Mouse (Mus musculus) liver, embryonic 14 days (tissue): ENCODE results near the gene Tmem25. TPM values are rescaled to one million over a fixed set of nuclear protein-coding genes. Genes with fewer than 3 reads are reported as not detected.

Source experiments
- polyA plus RNA-seq: library from polyadenylated mRNA; depleted of rRNA; stranded (reverse); fragments of >200 nt; gene quantifications from 2 replicates; pipeline ENCODE4 v1.2.3, GENCODE M21; 2012; rRNA removed

The Tmem25 gene
- 3.3 and 4.6 TPM in 2 replicates for polyA plus RNA-seq

DNA sequence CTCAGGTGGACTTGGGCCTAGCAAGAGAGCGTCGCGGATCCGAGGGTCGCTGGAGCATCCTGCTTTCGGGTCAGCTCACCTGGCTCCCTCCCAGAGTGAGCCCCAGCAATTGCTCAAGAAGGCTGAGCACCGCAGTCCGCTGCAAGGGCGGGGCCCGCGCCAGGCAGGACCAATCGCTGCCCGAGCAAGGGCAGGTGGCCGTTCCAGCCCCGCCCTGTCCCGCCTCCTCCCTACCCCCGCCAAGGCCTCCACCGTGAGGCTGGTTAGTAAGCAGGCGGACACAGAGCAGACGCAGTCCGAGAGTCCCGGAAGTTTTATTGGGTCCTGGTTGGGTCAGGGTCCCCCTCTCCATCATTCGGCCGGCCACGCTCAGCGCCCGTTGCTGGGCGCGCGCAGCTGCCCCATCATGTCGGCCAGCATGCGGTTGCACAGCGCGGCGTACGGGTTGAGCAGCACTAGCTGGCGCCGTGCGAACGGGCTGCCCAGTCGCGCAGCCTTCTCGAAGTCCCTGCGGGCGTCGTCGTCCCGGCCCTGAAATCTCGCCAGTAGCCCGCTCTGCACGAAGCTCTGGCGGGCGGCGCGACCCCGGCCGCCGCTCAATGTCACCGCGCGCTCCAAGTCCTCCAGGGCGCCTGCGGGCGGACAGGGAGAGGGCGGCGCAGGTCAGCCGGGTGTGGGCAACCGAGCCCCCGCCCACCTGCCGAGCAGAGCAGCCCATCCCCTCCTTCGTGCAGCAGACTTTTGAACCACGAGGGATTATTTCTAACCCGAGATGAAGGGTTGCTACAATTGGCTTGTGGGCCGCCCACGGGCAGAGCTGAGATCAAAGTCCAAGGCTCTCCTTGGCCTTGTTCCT, at the start of gene Tmem25:
Gene Tmem25, minus strand, starts transcription at position 206 of the 856 bp plus-strand sequence.

DNA sequence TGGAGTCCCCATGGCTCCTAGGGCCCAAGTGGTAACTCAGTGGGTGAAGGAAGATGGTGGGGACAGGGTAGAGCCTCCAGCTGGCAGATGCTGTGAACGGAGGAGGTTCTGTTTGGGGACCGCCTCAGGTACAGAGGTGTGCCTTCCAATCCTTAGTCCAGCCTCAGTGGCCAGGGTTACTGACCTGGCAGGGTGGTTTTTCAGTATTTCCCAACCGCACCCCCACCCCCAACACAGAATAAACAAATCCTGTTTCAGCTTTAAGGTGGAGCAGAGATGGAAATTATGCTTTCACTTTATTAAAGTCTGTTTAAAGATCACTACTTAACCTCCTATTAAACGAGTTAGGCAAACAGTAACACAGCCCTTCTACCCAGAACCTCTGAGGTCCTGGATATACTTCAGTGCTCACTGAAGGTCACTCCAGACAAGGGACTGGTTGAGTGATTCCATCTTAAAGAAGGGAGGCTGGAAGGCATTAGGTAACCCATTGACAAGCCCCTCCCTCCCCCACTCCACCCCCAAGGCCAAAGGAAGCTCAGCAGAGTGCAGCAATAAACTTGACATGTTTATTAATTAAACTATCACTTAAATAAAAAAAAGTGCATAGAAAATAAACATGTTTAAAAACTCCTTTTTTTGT, 3.8 kb upstream of the Tmem25 start, which contains the start of gene Ttc36:
Gene Ttc36, minus strand, starts transcription at position 265 of the 643 bp plus-strand sequence.

GRCm38 (mm10) chr9:44767101-44768028, 31.7 kb downstream of the Tmem25 start, which contains the start of the genes Arcn1 and Ift46:
Gene Arcn1, minus strand, starts transcription at chr9:44767845.
Gene Ift46, plus strand, starts transcription at chr9:44767908.

Other genes with a start within 250 kb of the Tmem25 start
- 0.06 and 0.09 TPM in 2 replicates for gene Cxcr5, start 237.4 kb downstream of the Tmem25 start, polyA plus RNA-seq
- 10.0 and 12.4 TPM in 2 replicates for gene Ddx6, start 194.4 kb downstream of the Tmem25 start, polyA plus RNA-seq
- gene Treh, start 126.1 kb downstream of the Tmem25 start, polyA plus RNA-seq = not detected in 2 replicates
- gene Phldb1, start 64.1 kb downstream of the Tmem25 start, polyA plus RNA-seq = 2.3 and 2.6 TPM in 2 replicates
- gene Arcn1, start 31.5 kb downstream of the Tmem25 start, polyA plus RNA-seq = 36.2 and 38.3 TPM in 2 replicates
- 12.3 and 18.5 TPM in 2 replicates for gene Ift46, start 31.4 kb downstream of the Tmem25 start, polyA plus RNA-seq
- 32.0 and 36.6 TPM in 2 replicates for gene Ttc36, start 3.8 kb upstream of the Tmem25 start, polyA plus RNA-seq
- 2.0 and 3.3 TPM in 2 replicates for gene Kmt2a, start 82.0 kb upstream of the Tmem25 start, polyA plus RNA-seq
- gene Atp5l, start 121.4 kb upstream of the Tmem25 start, polyA plus RNA-seq = 404 and 423 TPM in 2 replicates
- gene Ube4a, start 166.3 kb upstream of the Tmem25 start, polyA plus RNA-seq = 6.4 and 9.6 TPM in 2 replicates
- gene Cd3g, start 181.1 kb upstream of the Tmem25 start, polyA plus RNA-seq = 0.09 and 0.17 TPM in 2 replicates
- 0.01 and 0.02 TPM in 2 replicates for gene Cd3d, start 182.5 kb upstream of the Tmem25 start, polyA plus RNA-seq
- gene Cd3e, start 210.3 kb upstream of the Tmem25 start, polyA plus RNA-seq = not detected in 2 replicates
- gene Mpzl2, start 240.5 kb upstream of the Tmem25 start, polyA plus RNA-seq = 4.8 and 5.3 TPM in 2 replicates